Mouse (Mus musculus) cerebellum, postnatal 25 days (tissue): ENCODE measurements around the gene Uba1.
"Not testable (repeated sequence)": the region's sequence is repeated elsewhere in the genome, so short reads cannot be mapped to it uniquely, and the experiment has no call there.

Experiments used
- DNase-seq, 2 experiments: peaks; one replicate each; pipeline ENCODE4 v3.0.0; 2021; ENCODE audit warnings: mixed read lengths in 2 of 2

Gene Uba1

DNA sequence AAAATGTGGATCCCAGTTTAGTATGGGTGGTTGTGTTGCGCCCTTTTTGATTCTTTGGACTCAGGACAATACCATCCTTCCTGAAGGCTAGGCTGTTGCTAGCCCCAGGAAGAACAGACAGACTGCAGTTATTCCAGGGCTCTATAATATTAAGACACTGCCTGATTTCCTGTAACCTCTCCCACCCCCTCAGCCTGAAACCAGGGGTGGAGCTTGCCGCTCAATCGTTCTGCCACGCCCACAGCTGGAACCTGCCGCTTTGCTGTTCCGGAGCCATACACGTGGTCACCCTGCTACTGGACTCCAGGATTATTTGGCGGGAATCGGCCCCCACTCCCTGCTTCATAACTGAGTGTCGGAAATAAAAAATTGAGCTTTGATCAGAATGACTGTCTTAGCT lies 71.9 kb downstream of the Uba1 start:
- not testable (repeated sequence) for DNase-seq
